Mouse (Mus musculus) G1E-ER4 (cell line): Measurements from ENCODE around the gene Dapk3. TPM values are rescaled to one million over a fixed set of nuclear protein-coding genes. Genes with fewer than 3 reads are reported as not detected.

Experiments
- GATA1 ChIP-seq: IDR thresholded peaks from one replicate; pipeline ENCODE4 v1.8.0; 2012; ENCODE audit warnings: low read length, inconsistent platforms
- polyA plus RNA-seq: library from polyadenylated mRNA; stranded (reverse); fragments of >175 nt; gene quantifications from 2 replicates; pipeline ENCODE4 v1.2.3, GENCODE M21; 2012

Dapk3 gene
- polyA plus RNA-seq: 59.3 and 79.0 TPM in 2 replicates

DNA sequence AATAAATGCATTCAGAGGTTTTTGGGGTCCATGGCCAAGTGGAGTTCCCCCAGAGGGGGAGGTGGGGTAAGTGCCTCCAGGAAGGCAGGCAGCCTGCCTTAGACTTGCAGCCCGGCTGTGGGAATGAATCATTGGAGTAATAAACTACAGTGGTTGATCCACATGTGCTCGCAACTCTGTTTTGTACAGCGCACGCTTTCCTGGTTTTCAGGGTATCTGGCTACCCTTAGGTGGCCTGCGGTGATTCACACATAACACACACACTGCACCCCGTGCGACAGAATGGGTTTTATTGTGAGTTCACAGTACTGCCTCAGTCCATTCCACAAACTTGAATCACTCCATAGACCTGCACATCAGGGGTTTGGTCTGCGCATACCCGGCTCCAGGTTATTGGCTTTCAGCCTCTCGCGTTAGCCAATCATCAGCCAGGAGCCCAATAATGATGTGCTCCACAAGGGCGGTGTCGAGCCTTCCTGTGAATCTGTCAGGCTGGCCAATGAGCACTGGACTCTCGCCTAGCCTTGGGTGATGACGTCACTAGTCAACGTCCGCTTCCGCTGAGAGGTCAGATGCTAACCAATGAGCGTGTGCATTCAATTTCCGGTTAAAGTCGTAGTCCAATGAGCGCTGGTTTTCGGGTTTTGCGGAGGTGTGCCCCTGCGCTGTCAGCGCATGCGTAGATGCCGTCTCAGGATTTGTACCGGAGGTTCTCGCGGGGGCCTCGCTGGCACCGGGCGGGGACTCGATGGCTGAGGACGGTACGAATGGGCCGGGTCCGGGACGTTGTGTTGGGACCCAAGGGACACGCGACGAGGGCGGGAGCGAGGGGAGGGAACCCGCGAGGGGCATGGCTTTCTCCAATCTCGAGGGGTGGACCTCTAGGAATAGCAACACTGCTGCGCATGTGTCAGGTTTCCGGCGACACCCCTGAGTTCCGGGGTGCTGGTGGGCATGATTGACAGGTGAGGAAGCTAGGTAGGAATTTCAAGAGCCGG, at the start of gene Dapk3:
Dapk3 (plus strand) TSS at position 670 of the 998 bp plus-strand sequence.
- no peak for TF ChIP-seq GATA1

DNA sequence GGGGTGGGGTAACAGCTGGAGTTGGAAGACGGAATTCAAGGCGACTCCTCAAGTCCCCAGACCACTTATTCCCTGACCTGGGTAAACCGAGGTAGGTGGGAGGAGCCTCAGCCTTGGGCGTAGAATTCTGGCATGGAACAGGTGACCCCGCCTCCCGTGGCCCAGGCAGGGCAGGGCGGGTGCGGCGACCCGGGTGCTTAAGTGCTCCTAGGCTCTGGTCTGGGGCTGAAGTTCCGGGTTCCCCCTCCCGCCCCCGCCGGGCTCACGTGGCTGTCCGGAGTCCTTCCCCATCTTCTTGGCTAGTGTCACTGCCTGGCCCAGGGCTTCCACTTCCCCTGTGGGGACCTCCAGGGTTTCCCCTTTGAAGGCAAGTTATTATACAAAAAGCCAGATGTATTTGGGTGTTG, 48.6 kb upstream of the Dapk3 start:
- no peak for TF ChIP-seq GATA1

DNA sequence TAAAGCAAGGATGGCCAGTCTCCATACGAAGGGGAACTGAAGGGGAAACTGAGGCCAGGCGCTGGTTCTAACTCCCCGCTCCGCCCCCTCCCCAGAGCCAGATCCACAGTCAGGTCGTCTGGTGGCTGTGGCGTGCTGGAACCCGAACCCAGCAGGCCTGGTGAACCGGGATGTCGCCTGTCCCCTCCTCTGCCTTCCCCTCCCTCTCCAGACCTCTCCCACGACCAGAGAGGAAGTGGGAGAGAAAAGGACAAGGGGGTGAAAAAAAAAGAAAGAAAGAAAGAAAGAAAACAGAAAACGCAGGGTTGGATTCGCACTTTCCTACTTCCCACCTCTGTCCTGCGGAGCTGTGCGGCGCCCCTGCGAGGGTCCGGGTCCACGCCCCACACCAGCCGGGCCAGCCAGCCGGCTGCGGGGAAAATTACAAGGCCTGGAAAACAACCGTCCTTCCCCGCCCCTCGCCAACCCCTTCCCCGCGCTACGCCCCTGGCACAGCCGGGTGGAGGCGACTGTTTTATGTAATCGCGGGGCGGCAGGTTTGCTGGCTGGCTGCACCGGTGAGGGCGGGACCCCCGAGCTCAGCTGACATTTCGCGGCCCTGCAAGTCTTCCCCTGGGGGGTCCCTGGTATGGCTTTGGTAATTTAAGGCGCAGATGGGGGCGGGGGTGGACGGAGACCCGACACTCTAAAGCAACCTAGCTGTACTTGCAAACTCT, 47.7 kb upstream of the Dapk3 start, which contains the start of gene Zbtb7a:
Zbtb7a (plus strand) TSS at position 255 of the 716 bp plus-strand sequence.
- no peak for TF ChIP-seq GATA1

DNA sequence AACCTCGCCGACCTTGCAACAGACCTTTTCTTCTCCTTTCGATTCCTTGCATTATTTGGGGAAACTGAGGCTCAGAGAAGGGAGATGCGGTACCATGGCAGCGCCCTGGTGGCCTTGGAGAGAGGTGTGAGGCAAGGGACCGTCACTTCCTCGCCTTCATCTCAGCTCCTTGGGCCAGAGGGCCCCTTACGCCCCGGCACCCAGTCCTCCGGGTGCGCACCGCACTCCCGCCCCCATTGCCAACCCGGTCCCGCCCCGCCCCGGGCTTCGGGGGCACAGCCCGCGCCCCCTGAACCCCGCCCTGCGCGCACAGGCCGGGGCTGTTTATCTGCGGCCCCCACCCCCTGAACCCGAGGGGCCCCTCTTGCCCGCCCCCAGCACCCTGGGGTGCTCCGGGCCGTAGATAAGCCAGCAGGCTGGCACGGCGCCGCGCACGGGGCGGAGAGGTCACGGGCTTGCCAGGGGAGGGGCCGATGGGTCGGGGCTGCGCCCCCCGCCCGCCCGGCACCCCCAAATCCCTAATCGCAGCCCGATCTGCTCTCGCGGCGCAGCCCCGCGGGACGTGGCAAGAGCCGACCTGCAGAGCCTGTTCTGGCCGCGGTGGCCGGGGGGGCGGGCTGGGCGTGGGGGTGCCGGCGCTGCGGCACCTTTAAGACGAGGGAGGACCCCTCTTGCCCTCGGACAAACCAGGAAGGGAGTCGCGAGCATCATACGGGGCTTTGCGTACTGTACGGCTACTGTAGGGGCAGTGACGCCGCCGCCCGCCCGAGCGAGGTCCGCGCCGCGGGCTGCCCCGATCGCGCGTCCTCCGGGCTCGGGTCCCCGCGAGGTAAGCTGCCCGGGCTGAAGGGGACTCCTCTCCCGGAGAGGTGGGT, 46.7 kb upstream of the Dapk3 start:
- TF ChIP-seq GATA1: no peak

DNA sequence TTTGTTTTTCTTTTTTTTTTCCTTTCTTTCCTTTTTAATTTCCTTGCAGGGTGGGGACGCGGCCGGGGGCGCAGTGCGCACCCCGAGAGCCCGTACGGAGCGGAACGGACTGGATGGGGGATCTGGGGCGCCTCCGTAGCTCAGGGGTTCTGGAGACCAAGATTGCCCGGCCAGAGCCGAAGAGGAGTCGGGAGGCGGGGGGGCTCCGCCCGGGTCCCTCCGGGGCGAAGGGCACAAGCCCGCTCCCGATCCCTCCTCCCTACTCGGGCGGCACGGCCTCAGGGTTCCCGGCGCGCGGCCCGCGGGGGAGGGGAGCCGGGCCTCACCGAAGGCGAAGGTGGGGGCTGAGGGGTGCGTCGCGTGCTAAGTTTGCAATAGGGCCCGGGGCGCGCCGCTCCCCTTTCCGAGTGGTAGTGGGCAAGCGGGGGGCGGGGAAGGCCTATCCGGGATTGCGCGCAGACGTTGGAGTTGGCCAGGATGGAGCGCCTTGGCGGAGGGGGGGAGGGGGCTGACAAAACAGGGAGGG, 46.0 kb upstream of the Dapk3 start:
- no peak for TF ChIP-seq GATA1

DNA sequence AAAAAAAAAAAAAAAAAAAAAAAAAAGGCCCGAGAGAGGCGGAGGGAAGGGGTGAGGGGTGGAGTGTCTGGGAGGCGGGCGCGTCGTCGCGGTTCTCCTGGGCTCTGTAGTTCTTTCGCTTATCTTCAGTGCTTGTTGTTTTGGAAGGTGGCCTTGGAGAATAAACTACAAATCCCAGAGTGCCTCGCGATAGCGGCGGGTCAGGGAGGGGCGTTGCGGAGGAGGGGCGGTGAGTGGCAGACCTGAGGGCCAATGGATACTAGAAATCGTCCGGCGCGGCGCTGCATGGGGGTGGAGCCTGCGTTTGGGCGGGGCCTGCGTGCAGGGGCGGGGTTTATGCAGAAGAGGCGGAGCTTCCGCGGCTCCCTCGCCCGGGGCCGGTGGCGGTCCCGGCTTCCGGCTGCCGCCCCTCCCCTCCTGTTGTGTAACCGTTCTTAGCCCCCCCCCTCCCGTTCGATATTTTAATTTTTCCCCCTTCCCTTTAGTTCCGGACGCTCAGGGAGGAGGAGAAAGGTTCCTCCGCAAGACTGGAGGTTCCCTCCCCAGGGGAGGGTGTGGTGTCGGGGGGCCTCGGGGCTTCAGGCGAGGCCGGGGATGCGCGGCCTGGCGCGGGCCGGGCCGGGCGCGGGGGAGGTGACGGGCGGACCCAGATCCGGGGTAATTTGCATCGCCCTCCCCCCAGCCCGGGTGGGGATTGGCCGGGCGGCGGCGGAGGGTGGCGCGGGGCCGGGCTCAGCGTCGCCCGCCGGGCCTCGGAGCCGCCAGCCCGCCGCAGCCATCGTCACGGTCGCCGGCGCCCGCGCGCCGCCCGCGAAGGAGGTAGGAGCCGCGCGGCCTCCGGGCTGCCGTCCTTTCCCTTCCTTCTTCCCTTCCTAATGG, 45.3 kb upstream of the Dapk3 start:
- TF ChIP-seq GATA1: no peak

DNA sequence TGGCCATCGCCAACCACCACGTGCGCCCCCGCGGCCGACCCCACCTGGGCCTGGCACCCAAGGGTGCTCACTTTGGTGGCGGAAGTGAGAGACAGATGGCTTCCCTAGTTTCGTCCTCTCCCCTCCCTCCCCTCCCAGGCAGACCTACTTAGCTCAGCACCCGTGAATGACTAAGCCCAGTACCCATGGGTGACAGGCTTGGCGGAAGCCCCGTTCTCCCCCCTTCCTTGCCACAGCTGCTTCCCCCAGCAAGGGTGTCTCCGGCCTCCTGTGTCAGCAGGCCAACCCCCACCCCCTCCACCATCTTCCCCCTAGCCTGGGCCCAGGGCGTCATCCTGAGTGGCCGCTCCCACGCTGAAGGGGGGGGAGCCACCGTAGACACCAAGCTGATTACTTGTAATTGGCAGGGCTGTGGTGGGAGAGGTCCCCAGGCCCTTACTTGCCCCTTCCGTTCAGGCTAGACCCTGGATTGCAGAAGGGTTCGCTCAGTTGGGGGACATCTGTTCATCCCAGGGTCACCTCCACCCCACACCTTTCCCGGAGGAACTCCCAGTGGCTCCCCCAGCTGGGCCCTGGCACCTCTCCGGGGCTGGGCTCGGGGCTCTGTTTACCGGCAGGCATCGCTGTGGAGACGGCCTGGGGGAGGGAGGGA, 44.5 kb upstream of the Dapk3 start:
- no peak for TF ChIP-seq GATA1

DNA sequence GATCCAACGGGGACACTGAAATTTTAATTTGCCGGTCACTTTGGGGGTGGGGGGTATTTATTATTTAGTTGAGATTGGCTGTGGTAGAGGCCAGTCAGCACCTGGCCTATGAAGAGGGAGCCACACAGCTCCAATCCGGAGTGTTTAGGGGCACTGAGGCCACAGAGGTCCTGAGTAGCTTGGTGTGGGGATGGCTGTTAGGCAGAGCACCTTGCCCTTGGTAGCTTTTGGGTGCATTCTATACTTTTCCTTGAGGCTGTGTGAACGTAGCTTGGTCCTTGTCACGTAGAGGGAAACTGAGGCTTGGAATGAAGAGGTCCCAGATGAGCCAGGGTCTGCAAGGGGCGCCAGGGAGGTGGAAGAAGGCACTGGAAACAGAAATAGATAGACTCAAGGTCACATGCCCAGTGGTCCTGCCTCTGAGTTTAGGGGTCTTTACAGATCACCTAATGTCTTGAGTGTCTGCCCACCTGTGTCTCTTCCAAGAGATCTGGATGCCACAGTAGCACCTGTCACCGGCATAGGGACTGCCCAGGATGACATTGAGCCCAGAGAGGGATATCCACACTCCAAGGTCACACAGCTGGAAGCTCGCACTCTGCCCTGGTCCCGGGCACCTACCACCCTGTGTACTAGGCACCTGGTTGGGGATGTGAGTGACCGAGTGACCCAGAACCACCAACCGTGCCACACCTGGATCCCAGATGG, 43.8 kb upstream of the Dapk3 start:
- no peak for TF ChIP-seq GATA1

DNA sequence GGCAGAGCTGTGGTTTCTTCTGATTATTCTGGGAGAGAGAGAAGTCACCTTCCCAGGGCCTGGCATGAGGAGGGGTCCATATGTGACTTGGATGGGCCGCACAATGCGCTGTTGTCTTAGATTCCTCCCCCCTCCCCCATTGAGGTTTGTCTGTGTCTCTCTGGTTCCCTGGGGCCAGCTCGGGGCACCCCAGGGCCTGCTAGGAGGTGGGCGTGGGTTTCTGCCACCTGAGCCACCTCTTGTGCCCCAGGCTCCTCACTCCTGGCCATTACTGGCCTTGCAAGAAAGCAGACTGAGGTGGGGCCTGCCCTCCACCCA, 43.3 kb upstream of the Dapk3 start:
- TF ChIP-seq GATA1: no peak

DNA sequence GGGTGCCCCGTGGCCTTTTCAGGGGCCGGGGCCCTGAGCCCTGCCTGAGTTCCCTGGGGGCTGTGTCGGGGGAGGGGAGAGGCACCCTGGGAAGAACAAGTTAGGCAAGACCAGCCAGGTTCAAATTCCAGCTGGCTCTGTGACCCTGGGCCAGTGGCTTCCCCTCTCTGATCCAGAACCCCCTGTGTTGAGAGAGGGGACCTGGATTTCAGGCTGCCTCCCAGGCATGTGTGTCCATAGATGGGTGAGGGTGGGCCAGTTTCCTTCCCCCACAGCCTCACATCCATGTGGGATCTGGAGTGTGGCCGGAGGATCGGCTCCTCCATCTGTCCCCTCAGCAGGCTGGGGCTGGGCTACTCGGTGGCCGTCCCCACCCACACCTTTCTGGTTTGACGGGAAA, 42.8 kb upstream of the Dapk3 start:
- no peak for TF ChIP-seq GATA1

DNA sequence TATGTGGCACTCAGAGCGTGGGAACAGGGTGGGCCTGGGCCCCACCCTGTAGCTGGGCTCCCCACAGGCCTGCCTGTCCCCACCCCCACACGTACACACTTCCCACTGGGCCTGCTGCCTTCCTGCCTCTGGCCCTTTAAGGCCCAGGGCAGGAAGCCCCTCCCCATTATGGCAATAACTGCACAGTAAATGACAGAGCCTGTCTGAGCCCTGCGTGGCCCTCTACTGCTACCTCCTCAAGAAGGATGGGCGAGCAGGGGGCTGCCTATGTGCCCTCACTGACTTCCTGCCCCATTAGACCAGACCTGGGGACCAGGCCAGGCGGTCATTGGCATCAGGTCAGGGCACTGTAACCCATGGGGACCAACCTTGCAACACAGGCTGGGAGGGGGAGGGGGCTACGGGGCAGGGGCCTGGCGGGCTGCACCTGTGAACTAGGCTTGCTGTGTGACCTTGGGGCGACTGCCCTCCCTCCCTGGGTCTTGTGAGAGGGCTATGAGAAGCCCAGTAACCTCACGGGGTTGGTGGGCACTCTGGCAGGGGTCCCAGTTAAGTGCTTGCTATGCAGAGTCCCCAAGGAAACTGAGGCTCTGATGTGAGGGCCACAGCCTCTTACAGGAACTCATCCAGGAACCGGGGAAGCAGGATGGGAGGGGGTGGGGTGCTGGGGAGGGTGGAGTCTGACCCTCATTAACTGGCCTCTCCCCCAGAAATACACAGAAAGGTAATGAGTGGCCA, 41.9 kb upstream of the Dapk3 start:
- no peak for TF ChIP-seq GATA1

DNA sequence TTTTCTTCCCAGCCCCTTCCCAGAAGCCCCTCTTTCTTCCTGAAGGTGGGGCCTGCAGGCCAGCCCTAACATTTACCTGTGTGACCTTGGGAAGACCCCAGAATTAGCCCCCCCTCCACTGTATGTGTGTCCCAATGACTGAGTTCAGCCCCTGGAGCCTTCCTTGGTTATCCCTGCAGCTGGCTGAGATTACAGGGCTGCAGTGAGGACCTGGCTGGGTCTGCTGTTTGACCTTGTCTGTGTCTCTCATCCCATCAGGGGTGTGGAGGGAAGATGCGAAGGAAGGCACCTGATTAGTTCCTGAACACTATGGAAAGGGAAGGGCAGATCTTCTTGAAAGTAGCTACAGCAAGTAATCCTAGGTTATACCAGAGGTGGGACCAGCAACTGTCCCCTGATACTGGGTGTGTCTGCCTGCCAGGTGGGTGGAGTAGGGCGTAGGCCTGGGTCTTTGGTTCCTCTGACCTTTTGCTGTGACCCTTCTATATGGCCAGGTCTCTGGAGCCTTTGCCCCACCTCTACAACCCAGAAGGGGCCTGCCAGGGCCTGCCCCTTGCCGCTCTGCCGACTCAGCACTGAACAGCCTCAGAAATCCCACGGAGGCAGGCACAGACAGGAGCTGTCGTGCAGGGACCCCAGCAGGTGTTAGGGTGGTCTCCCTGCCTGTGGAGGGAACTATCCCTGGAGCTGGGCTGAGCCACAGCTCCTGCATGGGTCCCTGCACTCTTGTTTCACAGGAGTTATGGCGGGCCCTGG, 41.2 kb upstream of the Dapk3 start:
- no peak for TF ChIP-seq GATA1
